Mouse (Mus musculus): Measurements from ENCODE around the gene Calm5. TPM values are rescaled to one million over a fixed set of nuclear protein-coding genes. Genes with fewer than 3 reads are reported as not detected.
"Not testable (repeated sequence)": the region's sequence is repeated elsewhere in the genome, so short reads cannot be mapped to it uniquely, and the experiment has no call there.

Gene Calm5
- polyA plus RNA-seq, 1 experiment from 2014 or later = not detected

DNA sequence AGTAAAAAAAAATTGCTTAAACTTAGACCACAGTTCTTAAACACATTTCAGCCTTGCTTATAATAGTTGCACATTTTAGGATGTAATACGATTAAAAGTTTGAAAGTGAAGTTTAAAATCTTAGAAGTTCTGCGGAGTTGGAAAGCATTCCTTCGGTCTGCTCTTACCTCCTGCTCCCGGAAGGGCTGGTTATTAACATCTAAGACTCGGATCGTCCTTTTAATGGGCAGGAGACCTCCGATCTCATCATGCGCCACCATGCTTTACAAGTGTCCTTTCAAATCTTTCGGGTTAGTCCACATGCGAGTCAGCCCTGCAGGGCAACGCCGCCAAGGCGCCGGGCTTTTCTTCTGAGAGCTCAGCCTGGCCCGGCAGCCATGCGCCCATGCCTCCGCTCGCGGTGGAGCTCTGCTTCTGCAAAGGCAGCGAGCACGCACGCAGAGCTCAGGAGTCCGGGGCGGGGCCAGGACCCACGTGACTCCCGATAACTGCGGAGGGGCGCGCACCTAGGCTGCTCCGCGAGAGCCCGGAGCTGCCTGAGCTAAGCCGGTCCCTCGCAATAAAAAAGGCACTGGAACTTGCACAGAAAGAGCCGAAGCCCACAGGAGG lies 39.3 kb downstream of the Calm5 start:
- peak overlapping the region; percentile 72 for H3K4me2 ChIP-seq (ENCODE audit: low read length)
- no peaks in the 10 kb centered on the region for H3K27me3 ChIP-seq (ENCODE audit: control insufficient read depth, insufficient read depth, low read length)
- peak overlapping the region; percentile 55 for H3K9ac ChIP-seq (replicated peaks; ENCODE audit: low read length)
- H3K4me3 ChIP-seq (replicated peaks; ENCODE audit: low read depth, low read length) = peak overlapping the region; percentile 49
- H3K9me3 ChIP-seq (ENCODE audit: control insufficient read depth, low read length) = no peaks in the 10 kb centered on the region
- ATAC-seq (ENCODE audit: low FRiP score, low TSS enrichment) = peak; percentile 97
- H3K27ac ChIP-seq (replicated peaks; ENCODE audit: low read depth, low read length) = no peak overlapping the region
- DNase-seq = peak; percentile 93
- H3K36me3 ChIP-seq (ENCODE audit: control insufficient read depth, insufficient read depth, low read length) = peaks cover 2% of the 10 kb centered on the region
- no peaks in the 10 kb centered on the region for H3K4me1 ChIP-seq (ENCODE audit: control insufficient read depth, insufficient read depth, low read length)
- WGBS = under 1% methylated on average over 35 of the region's 35 CpGs

DNA sequence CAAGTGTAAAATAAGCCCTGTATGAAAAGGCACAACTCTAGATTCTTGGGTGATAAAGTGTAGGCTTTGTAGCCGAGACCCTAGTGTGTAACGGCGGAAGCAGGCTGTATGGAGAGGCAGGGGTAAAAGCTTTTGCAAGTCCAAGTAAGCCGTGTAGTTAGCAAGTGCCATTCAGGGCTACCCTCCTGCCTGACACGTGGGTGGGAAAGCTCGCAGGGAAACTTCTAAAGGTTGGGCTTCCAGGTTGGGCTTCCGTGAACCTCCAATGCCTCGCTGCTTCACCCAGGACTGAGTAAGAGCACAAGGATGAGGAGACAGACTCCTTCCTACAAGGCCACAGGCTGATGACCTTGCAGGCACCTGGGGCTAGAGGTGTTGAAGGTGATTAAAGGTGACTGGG lies 40.6 kb downstream of the Calm5 start:
- Histone ChIP-seq H3K36me3 (ENCODE audit: control insufficient read depth, insufficient read depth, low read length) (no peaks in the 10 kb centered on the region), H3K4me3 (replicated peaks; ENCODE audit: low read depth, low read length) (no peak overlapping the region), H3K9me3 (ENCODE audit: control insufficient read depth, low read length) (no peaks in the 10 kb centered on the region), H3K27me3 (ENCODE audit: control insufficient read depth, insufficient read depth, low read length) (no peaks in the 10 kb centered on the region), H3K4me2 (ENCODE audit: low read length) (no peak overlapping the region), H3K4me1 (ENCODE audit: control insufficient read depth, insufficient read depth, low read length) (no peaks in the 10 kb centered on the region), H3K27ac (replicated peaks; ENCODE audit: low read depth, low read length) (no peak overlapping the region), H3K9ac (replicated peaks; ENCODE audit: low read length) (no peak overlapping the region)
- WGBS = 77% methylated on average over 8 of the region's 8 CpGs
- ATAC-seq (ENCODE audit: low FRiP score, low TSS enrichment) = no peak
- no peak for DNase-seq

DNA sequence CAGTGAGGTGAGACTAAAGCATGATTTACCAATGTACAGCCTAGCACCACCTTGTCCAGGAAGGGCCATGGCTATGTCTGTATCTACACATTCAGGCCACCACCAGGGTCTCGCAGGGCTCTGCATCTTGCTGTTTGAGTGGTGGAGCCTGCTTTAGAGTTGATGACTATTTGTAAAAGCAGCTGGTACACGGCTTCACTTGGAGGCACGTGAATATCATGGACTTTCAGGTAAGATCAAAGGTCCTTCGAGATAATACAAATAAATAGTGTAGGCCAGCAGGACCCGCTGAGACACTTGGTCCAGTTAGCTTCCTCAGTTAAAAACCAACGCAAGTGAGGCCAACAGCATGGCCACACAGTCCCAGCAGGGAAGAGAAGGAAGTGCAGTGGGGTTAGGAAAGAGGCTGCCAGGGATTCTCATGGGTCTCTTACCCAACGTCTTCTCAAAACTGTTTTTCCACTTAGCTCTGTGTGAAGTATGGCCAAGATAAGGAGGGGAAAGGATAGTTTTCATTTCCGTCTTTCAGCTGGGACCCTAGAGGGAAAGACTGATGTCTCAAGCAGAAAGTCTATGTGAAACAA lies 41.5 kb downstream of the Calm5 start:
- Histone ChIP-seq H3K27ac (replicated peaks; ENCODE audit: low read depth, low read length) (no peak overlapping the region), H3K4me3 (replicated peaks; ENCODE audit: low read depth, low read length) (no peak overlapping the region)
- WGBS = 90% methylated on average over 8 of the region's 8 CpGs

GRCm38 (mm10) chr13:3896032-3896431 lies 42.1 kb downstream of the Calm5 start:
- no peak overlapping the region for H3K4me3 ChIP-seq (replicated peaks; ENCODE audit: low read depth, low read length)
- no peaks in the 10 kb centered on the region for H3K9me3 ChIP-seq (ENCODE audit: control insufficient read depth, low read length)
- H3K27me3 ChIP-seq (ENCODE audit: control insufficient read depth, insufficient read depth, low read length) = no peaks in the 10 kb centered on the region
- DNase-seq (no peak), ATAC-seq (ENCODE audit: low FRiP score, low TSS enrichment) (no peak)
- H3K27ac ChIP-seq (replicated peaks; ENCODE audit: low read depth, low read length) = no peak overlapping the region
- H3K36me3 ChIP-seq (ENCODE audit: control insufficient read depth, insufficient read depth, low read length) = no peaks in the 10 kb centered on the region
- 90% methylated on average over 6 of the region's 6 CpGs for WGBS
- H3K9ac ChIP-seq (replicated peaks; ENCODE audit: low read length) = no peak overlapping the region
- no peak overlapping the region for H3K4me2 ChIP-seq (ENCODE audit: low read length)
- no peaks in the 10 kb centered on the region for H3K4me1 ChIP-seq (ENCODE audit: control insufficient read depth, insufficient read depth, low read length)

More for the DNA sequence above, 41.5 kb downstream of the Calm5 start:
- Histone ChIP-seq H3K4me2 (ENCODE audit: low read length) (no peak overlapping the region), H3K4me1 (ENCODE audit: control insufficient read depth, insufficient read depth, low read length) (no peaks in the 10 kb centered on the region), H3K27me3 (ENCODE audit: control insufficient read depth, insufficient read depth, low read length) (no peaks in the 10 kb centered on the region), H3K36me3 (ENCODE audit: control insufficient read depth, insufficient read depth, low read length) (no peaks in the 10 kb centered on the region), H3K9ac (replicated peaks; ENCODE audit: low read length) (no peak overlapping the region), H3K9me3 (ENCODE audit: control insufficient read depth, low read length) (no peaks in the 10 kb centered on the region)
- no peak for DNase-seq
- ATAC-seq (ENCODE audit: low FRiP score, low TSS enrichment) = no peak

GRCm38 (mm10) chr13:3896913-3897312 lies 42.9 kb downstream of the Calm5 start:
- Histone ChIP-seq H3K9me3 (ENCODE audit: control insufficient read depth, low read length) (no peaks in the 10 kb centered on the region), H3K4me2 (ENCODE audit: low read length) (no peak overlapping the region), H3K36me3 (ENCODE audit: control insufficient read depth, insufficient read depth, low read length) (no peaks in the 10 kb centered on the region), H3K9ac (replicated peaks; ENCODE audit: low read length) (no peak overlapping the region), H3K27ac (replicated peaks; ENCODE audit: low read depth, low read length) (no peak overlapping the region), H3K4me3 (replicated peaks; ENCODE audit: low read depth, low read length) (no peak overlapping the region), H3K27me3 (ENCODE audit: control insufficient read depth, insufficient read depth, low read length) (no peaks in the 10 kb centered on the region), H3K4me1 (ENCODE audit: control insufficient read depth, insufficient read depth, low read length) (no peaks in the 10 kb centered on the region)
- DNase-seq (peak; percentile 90), ATAC-seq (ENCODE audit: low FRiP score, low TSS enrichment) (no peak)
- 43% methylated on average over 5 of the region's 5 CpGs for WGBS

- ATAC-seq (ENCODE audit: low FRiP score, low TSS enrichment); H3K27ac ChIP-seq (replicated peaks; ENCODE audit: low read depth, low read length); H3K4me3 ChIP-seq (replicated peaks; ENCODE audit: low read depth, low read length); H3K9ac ChIP-seq (replicated peaks; ENCODE audit: low read length); H3K36me3 ChIP-seq (ENCODE audit: control insufficient read depth, insufficient read depth, low read length); H3K9me3 ChIP-seq (ENCODE audit: control insufficient read depth, low read length); H3K4me2 ChIP-seq (ENCODE audit: low read length); H3K4me1 ChIP-seq (ENCODE audit: control insufficient read depth, insufficient read depth, low read length); DNase-seq; H3K27me3 ChIP-seq (ENCODE audit: control insufficient read depth, insufficient read depth, low read length): not testable (repeated sequence)
- WGBS = 95% methylated on average over 5 of the region's 5 CpGs
Observed at GRCm38 (mm10) chr13:3898202-3898601, 44.2 kb downstream of the Calm5 start.

- Histone ChIP-seq H3K9me3 (ENCODE audit: control insufficient read depth, low read length) (no peaks in the 10 kb centered on the region), H3K4me3 (replicated peaks; ENCODE audit: low read depth, low read length) (no peak overlapping the region), H3K9ac (replicated peaks; ENCODE audit: low read length) (no peak overlapping the region), H3K4me2 (ENCODE audit: low read length) (no peak overlapping the region), H3K27me3 (ENCODE audit: control insufficient read depth, insufficient read depth, low read length) (no peaks in the 10 kb centered on the region), H3K27ac (replicated peaks; ENCODE audit: low read depth, low read length) (no peak overlapping the region), H3K4me1 (ENCODE audit: control insufficient read depth, insufficient read depth, low read length) (no peaks in the 10 kb centered on the region), H3K36me3 (ENCODE audit: control insufficient read depth, insufficient read depth, low read length) (no peaks in the 10 kb centered on the region)
- ATAC-seq (ENCODE audit: low FRiP score, low TSS enrichment) (no peak), DNase-seq (no peak)
- WGBS = 95% methylated on average over 9 of the region's 9 CpGs
Observed at GRCm38 (mm10) chr13:3899301-3899700, 45.3 kb downstream of the Calm5 start.

Other genes starting within 250 kb of the Calm5 start
- 25.2 and 26.0 TPM in 2 replicates for gene Fam208b, start 243.1 kb upstream of the Calm5 start, polyA plus RNA-seq (2014; fragmentation: Nextera tagmentation; extraction: Ambion mirVana)
- gene Asb13, start 220.1 kb upstream of the Calm5 start, polyA plus RNA-seq (2014; fragmentation: Nextera tagmentation; extraction: Ambion mirVana) = 11.9 and 12.2 TPM in 2 replicates
- gene Calml3, start 49.9 kb upstream of the Calm5 start, polyA plus RNA-seq (2014; fragmentation: Nextera tagmentation; extraction: Ambion mirVana) = not detected in 2 replicates
- gene Calm4, start 16.4 kb upstream of the Calm5 start, polyA plus RNA-seq (2014; fragmentation: Nextera tagmentation; extraction: Ambion mirVana) = not detected in 2 replicates
- 5.0 and 8.5 TPM in 2 replicates for gene Net1, start 64.0 kb downstream of the Calm5 start, polyA plus RNA-seq (2014; fragmentation: Nextera tagmentation; extraction: Ambion mirVana)
- not detected in 2 replicates for gene Tubal3, start 64.1 kb downstream of the Calm5 start, polyA plus RNA-seq (2014; fragmentation: Nextera tagmentation; extraction: Ambion mirVana)
- 0.15 TPM in 1 of 2 replicates, not detected in the other for gene Ucn3, start 91.2 kb downstream of the Calm5 start, polyA plus RNA-seq (2014; fragmentation: Nextera tagmentation; extraction: Ambion mirVana)
- 0.27 and 0.89 TPM in 2 replicates for gene Akr1c14, start 194.8 kb downstream of the Calm5 start, polyA plus RNA-seq (2014; fragmentation: Nextera tagmentation; extraction: Ambion mirVana)

Measured in midbrain, embryonic 14.5 days (tissue).